Mouse (Mus musculus) thymus, postnatal 14 days (tissue): ENCODE measurements around the gene Kctd18.

Source experiments
- DNase-seq: peaks from one replicate; pipeline ENCODE4 v3.0.0; 2021

Gene Kctd18

DNA sequence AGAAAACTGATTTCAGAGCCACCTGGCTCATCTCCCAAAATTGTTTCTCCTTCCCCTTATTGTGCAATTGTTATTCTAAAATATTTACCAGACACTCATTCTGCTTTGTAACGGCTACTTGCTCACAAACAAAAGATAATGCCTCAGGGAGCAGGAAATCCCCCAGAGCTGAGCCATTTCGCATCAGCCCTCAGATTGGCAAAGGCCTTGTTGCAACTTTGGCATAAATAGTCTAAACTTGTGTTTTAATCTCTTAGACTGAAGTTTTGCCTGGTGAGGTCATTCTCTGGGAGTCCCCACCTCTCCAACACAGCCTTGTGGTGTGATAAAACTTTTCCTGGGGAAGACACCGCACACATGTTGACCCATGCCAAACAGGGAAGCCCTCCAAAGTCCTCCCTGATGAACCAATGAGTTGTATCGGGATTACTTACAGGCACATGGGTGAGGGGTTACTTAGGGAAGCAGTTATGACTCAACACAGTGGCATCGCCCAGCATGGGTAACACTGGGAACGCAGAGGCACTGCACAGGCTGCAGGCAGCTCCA is 29.6 kb downstream of the Kctd18 start:
- no peak for DNase-seq

DNA sequence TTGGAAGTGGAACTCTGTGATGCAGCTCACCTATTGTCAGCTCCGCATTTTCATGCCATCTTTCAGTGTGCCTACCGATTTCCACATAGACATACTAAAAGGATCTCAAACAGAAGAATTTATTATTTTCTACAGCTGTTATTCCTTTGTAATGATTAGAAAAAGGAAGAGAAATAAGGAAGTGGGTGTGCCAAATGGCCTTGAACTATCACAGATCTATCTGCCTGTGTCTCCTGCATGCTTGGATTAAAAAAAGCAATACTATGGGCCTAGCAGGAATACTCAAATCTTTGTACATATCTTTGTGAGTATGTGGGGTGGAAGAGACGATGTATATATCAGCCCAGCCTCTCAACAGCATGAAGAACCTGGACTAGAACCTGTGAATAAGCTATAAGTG is 41.9 kb downstream of the Kctd18 start:
- no peak for DNase-seq

DNA sequence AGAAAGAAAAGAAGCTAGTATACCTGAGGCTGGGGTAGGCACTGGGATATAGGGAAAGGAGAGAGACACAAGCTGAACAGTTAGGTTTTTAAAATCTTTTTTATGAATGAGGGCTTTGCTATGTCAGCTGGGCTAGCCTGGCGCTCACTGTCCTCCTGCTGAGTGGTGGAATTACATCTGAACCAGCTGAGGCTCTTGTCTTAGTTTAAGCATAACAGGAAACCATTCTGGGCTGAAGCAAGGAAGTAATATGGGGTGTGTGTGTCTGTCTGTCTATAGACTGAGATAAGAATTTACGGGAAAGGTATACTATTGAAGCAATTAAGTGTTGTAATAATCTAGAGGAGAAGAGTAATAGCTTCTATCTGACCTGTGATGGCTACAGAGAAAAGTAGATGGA is 47.2 kb downstream of the Kctd18 start:
- DNase-seq, result no peak

- peak; percentile 95 for DNase-seq
These were observed 49.2 kb downstream of the Kctd18 start for GRCm38 (mm10) chr1:57969327-57970271.

GRCm38 (mm10) chr1:57955774-57956173 is 63.0 kb downstream of the Kctd18 start:
- DNase-seq, result no peak

GRCm38 (mm10) chr1:57954376-57954765 is 64.4 kb downstream of the Kctd18 start:
- peak; percentile 17 for DNase-seq

DNA sequence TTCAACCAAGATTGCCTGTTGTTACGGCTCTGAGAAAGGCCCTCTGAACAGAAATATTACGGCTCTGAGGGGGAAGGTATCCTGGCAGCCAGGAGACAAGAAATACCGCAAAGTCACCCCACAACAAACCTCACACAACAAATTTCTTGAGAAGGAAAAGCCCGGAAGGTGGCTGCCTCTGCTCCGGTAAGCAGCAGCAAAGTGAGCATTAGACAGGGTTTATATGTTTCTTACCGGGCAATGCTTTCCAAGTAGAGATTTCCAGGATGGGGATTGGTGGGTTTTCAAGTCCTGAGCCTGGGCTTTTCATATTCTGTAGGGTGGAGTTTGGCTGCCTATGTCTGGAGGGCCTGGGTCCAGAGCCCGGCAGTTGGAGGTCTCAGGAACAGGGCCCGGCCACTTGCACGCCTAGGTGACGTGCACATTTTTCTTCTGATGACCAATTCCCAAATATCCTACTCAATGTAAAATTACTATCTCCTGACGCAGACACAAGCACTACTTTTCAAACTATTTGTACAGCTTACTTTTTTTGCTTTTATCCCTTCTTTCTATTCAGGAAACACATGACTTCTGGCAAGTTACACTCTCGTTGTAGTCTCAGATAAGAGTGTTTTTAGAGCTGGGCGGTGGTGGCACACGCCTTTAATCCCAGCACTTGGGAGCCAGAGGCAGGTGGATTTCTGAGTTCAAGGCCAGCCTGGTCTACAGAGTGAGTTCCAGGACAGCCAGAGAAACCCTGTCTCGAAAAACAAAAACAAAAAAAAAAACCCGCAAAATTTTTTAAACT is 65.0 kb downstream of the Kctd18 start:
- no peak for DNase-seq

DNA sequence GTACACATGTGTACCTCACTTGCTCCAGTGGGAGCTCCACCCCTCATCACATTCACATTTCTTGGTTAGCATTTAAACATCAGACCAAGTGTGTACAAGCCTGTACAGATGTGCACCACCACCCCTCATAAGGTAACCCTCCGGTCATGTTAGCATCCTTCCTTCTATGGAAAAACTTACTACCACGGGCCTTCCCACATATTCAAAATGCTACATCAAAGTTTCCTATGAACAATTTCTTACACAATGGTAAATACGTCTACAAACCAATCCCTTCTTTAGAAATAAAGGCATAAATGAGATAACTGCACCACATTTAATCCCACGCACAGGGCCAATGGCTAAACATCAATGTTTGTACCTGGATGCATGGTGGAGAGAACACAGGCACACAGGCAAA is 66.2 kb downstream of the Kctd18 start:
- no peak for DNase-seq

GRCm38 (mm10) chr1:57949716-57950115 is 69.0 kb downstream of the Kctd18 start:
- DNase-seq, result no peak

DNA sequence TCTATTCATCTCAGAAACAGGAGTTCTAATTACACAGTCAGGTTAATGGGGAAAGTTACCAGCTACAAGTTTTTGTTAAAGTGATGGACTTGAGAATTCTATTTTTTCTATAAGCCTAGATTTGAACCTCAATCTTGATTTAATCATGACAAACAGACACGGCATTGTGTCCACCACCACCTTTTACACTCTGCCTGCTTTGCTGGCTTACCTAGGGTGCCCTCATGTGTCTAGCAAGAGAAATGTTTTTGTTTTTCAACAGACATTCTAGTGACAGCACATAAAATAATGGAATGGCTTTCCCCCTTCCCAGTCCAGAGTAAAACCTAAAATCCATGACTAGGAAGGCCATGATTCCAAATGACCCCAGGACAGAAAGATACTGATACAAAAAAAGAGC is 69.6 kb downstream of the Kctd18 start:
- DNase-seq, result no peak

GRCm38 (mm10) chr1:57947552-57948347 is 71.0 kb downstream of the Kctd18 start:
- no peak for DNase-seq

DNA sequence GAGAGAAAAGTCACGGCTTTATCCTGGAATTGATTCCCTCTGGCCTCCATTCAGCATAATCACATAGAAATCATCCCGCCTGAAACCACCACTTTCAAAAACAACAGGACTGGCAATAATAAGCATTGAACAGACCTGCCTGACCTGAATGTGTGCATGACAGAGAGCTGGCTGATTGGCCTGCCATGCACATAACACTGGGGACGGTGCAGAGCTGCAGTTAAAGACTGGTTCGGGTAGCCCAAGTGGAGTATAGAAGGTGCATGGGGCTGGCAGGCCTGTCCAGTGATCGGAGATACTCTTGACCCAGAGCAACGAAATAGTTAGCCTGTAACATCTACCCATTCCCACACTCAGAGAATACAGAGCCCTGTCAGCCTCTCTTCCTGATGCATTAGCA is 76.5 kb downstream of the Kctd18 start:
- DNase-seq, result no peak

GRCm38 (mm10) chr1:57941734-57942133 is 77.0 kb downstream of the Kctd18 start:
- no peak for DNase-seq

- DNase-seq, result no peak
These were observed 77.7 kb downstream of the Kctd18 start for GRCm38 (mm10) chr1:57941095-57941494.

DNA sequence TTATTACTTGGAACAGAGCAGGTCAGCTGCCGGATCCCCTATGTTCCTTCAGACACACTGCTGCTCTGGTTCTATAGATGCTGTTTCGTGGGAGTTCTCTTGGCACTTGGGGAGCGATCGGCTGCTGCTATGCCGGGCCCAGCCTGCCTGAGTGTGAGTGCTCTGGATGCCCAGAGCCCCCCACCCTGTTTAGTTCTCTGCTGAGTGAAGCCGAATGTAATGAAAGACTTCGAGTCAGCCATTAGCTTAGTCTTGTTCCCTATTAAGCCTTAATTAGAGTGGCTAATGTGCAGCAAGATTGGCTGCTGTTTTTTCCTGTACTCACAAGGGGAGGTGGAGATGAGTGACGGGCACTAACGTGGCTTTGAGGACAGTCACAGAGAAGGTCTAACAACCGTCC is 78.1 kb downstream of the Kctd18 start:
- DNase-seq, result no peak

DNA sequence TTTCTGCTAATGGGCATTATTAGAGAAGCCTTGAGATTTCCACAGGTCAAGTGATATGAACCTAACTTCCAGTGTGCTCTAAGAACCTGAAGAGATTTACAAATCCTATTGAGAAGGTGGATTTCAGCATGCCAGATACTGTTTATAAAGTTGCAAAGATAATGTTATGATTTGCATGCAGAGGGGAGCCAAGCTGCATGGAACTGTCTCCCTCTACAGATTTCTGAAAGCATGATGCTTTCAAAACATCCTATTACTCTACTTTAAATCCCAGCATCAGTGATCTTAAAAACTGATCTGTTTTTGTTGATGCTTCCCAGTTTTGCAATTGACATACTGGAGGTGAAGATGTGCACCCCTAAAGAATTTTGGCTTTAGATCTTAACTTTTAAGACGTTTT is 84.5 kb downstream of the Kctd18 start:
- DNase-seq, result no peak

GRCm38 (mm10) chr1:57918567-57918966 is 100.2 kb downstream of the Kctd18 start:
- DNase-seq, result no peak

- DNase-seq, result no peak
These were observed 101.4 kb downstream of the Kctd18 start for GRCm38 (mm10) chr1:57917342-57917741.

DNA sequence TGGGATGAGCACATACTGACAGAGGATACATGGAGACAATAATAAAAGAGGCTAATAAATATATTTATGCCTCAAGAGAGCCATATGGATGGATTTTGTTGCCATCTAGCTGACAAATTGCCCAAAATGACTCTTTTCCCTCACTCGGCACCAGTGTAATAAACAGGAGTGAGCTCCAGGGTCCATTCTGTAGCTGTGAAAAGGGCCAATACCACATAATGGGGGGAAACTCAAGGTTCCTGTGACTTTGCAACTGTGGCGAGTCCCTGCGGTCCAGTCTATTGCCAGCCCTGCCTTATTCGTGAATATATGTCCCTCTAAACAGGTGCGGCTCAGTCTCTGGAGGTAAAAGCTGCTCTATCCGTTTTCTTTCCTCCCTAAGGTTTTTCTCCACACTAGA is 107.2 kb downstream of the Kctd18 start:
- DNase-seq, result no peak

DNA sequence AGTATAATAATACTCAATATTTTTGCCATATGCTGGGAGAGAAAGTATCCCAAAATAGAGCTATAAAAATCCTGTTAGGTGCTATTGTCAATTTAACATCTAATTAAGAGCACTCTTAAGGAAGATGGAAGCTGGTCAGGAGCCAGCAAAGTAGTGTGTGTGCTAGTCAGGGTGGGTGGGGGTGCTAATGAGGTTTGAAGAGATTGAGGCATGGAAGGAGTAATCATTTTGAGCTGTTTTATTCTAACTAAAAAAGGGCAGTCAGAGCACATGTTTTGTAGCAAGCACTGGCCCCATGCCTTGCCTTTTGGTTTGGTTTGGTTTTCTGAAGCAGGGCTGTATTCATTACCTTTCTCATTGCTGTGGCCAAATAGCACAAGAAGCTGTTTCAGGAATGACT is 112.4 kb downstream of the Kctd18 start:
- no peak for DNase-seq

GRCm38 (mm10) chr1:57905912-57906311 is 112.8 kb downstream of the Kctd18 start:
- DNase-seq, result no peak
